Mouse (Mus musculus) brain, embryonic 14.5 days (tissue): ENCODE results near the gene Scml4.

Source experiments
- CTCF ChIP-seq: fragments of 200-500 bp; IDR thresholded peaks from 2 replicates; pipeline ENCODE4 v1.5.1; 2012; ENCODE audit warnings: inconsistent platforms, mild to moderate bottlenecking, moderate library complexity, borderline replicate concordance; ENCODE audit not compliant: insufficient read depth, insufficient read length; ENCODE audit errors: extremely low read depth
- POLR2A ChIP-seq: fragments of 200-500 bp; IDR thresholded peaks from 2 replicates; pipeline ENCODE4 v1.6.1; 2012; ENCODE audit warnings: mild to moderate bottlenecking, inconsistent platforms, borderline replicate concordance; ENCODE audit not compliant: poor library complexity, insufficient read depth, insufficient read length, severe bottlenecking; ENCODE audit errors: extremely low read depth

DNA sequence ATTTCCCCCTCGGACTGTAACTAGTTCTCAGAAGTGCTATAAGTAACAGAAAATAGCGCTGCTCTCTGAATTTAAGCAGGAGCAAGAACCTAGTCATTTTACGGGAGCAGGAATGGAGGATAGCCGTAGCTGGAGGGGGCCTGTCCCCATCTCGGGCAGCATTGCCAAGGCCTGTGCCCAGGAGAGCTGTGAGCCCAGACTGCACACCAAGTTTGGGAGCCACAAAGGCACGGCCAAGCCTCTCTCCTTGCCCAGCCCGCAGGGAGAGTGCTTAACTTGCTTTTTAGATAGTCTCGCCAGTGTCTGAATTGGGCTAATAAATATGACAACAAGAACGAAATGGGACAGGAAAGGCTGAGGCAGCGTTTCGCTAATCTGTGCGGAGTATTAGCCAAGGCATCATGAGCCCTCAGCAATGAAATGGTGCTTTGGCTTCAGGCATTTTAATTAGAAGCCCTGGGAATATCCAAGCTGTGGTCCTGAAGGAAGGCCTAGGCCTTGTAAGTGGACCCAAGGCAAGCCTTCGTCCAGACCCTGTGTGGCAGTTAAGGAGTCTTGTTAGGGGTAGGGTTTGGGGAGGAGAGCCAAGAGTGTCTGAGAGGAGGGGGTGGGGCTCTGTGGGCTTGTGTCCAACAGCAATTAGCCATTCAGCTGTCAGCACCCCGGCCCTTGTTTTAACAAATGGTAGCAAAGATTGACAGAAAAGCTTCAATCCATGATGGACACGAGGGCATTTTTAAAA is 12.3 kb downstream of the Scml4 start:
- TF ChIP-seq POLR2A (no peak), CTCF (no peak)
